9 mouse cellular contexts compared by ENCODE assay signal in genomic region chr11:102096446-102096845, GRCm38 (mm10). TPM values are rescaled to one million over a fixed set of nuclear protein-coding genes. Genes with fewer than 3 reads are reported as not detected.
DNase-seq lines count a peak whose midpoint lies in the region; ATAC-seq lines count a peak whose summit lies in the region.
"Had no signal": no experiment of that assay in that cellular context is flagged by ENCODE, and none has a peak within 500 bp of the region (broad histone marks: within the 10 kb centered on the region; RNA-seq: fewer than 3 reads in every experiment).

No protein-coding gene starts in this region.

- H3K36me3 ChIP-seq in heart, embryonic 13.5 days = no peaks in the 10 kb centered on the region
- H3K36me3 ChIP-seq in embryonic facial prominence, embryonic 11.5 days (replicated peaks; ENCODE audit: control insufficient read depth, insufficient read depth, low read depth, low read length) = no peaks in the 10 kb centered on the region
- H3K36me3 ChIP-seq in hindbrain, embryonic 16.5 days (ENCODE audit: control insufficient read depth, insufficient read depth, low read length) = no peaks in the 10 kb centered on the region
- H3K36me3 ChIP-seq in midbrain, embryonic 11.5 days (ENCODE audit: control insufficient read depth, insufficient read depth, low read length) = no peaks in the 10 kb centered on the region

- H3K4me2 ChIP-seq in heart, embryonic 13.5 days = peak overlapping the region; percentile 68
- peak overlapping the region; percentile 48 for H3K4me2 ChIP-seq in embryonic facial prominence, embryonic 11.5 days (ENCODE audit: low read depth, low read length)
- H3K4me2 ChIP-seq in hindbrain, embryonic 16.5 days (ENCODE audit: low read length) = peak overlapping the region; percentile 55
- H3K4me2 ChIP-seq in midbrain, embryonic 11.5 days = peak overlapping the region; percentile 42

- no peak overlapping the region for H3K27ac ChIP-seq in heart, embryonic 13.5 days (replicated peaks)
- no peak overlapping the region for H3K27ac ChIP-seq in embryonic facial prominence, embryonic 11.5 days (replicated peaks; ENCODE audit: low read depth, low read length)
- no peak overlapping the region for H3K27ac ChIP-seq in hindbrain, embryonic 16.5 days (ENCODE audit: low read depth, low read length)
- H3K27ac ChIP-seq in midbrain, embryonic 11.5 days (ENCODE audit: low read depth, low read length) = no peak overlapping the region

- peaks cover 39% of the 10 kb centered on the region for H3K27me3 ChIP-seq in heart, embryonic 13.5 days (replicated peaks)
- no peaks in the 10 kb centered on the region for H3K27me3 ChIP-seq in embryonic facial prominence, embryonic 11.5 days (ENCODE audit: control insufficient read depth, insufficient read depth, low read length)
- no peaks in the 10 kb centered on the region; the same call in 1 of the 2 replicates for H3K27me3 ChIP-seq in hindbrain, embryonic 16.5 days (replicated peaks; ENCODE audit: control insufficient read depth, insufficient read depth, low read length)
- H3K27me3 ChIP-seq in midbrain, embryonic 11.5 days (ENCODE audit: control insufficient read depth, insufficient read depth, low read length) = no peaks in the 10 kb centered on the region

- intact Hi-C loops in heart, postnatal 36 days (cut with DNase I) = loop anchor here (2.0 kb wide), 1 partner anchor 36 kb away; no protein-coding TSS in a partner anchor

- WGBS in heart, embryonic 13.5 days = 61% methylated on average over 5 of the region's 5 CpGs
- 74% methylated on average over 5 of the region's 5 CpGs for WGBS in embryonic facial prominence, embryonic 11.5 days
- 73% methylated on average over 5 of the region's 5 CpGs for WGBS in hindbrain, embryonic 16.5 days
- WGBS in midbrain, embryonic 11.5 days = 71% methylated on average over 5 of the region's 5 CpGs

- no peaks in the 10 kb centered on the region for H3K9me3 ChIP-seq in heart, embryonic 13.5 days
- no peaks in the 10 kb centered on the region for H3K9me3 ChIP-seq in embryonic facial prominence, embryonic 11.5 days (replicated peaks; ENCODE audit: control insufficient read depth, low read length)
- H3K9me3 ChIP-seq in hindbrain, embryonic 16.5 days (ENCODE audit: control insufficient read depth, low read length) = no peaks in the 10 kb centered on the region
- H3K9me3 ChIP-seq in midbrain, embryonic 11.5 days (ENCODE audit: control insufficient read depth, low read length) = no peaks in the 10 kb centered on the region

- peaks cover 27% of the 10 kb centered on the region for H3K4me1 ChIP-seq in heart, embryonic 13.5 days
- H3K4me1 ChIP-seq in embryonic facial prominence, embryonic 11.5 days (ENCODE audit: control insufficient read depth, insufficient read depth, low read length) = no peaks in the 10 kb centered on the region
- peaks cover 2% of the 10 kb centered on the region for H3K4me1 ChIP-seq in hindbrain, embryonic 16.5 days (ENCODE audit: control insufficient read depth, insufficient read depth, low read depth, low read length)
- H3K4me1 ChIP-seq in midbrain, embryonic 11.5 days (ENCODE audit: control insufficient read depth, insufficient read depth, low read length) = peaks cover 2% of the 10 kb centered on the region; the same call in 1 of the 2 replicates

- no peak for ATAC-seq in heart, embryonic 13.5 days (ENCODE audit: extremely low read depth, insufficient number of reproducible peaks, low FRiP score, low TSS enrichment)
- ATAC-seq in embryonic facial prominence, embryonic 11.5 days (replicated peaks; ENCODE audit: insufficient number of reproducible peaks, low FRiP score, low TSS enrichment, low read depth) = no peak; the same call in 1 of the 2 replicates
- ATAC-seq in hindbrain, embryonic 16.5 days = no peak
- ATAC-seq in midbrain, embryonic 11.5 days (ENCODE audit: low FRiP score) = peak; percentile 22; the same call in 1 of the 2 replicates

- no peak for DNase-seq in heart, postnatal 36 days
- no peak for DNase-seq in embryonic facial prominence, embryonic 11.5 days (ENCODE audit: low spot score)
- DNase-seq in midbrain, embryonic 11.5 days (ENCODE audit: low spot score, missing footprints) = no peak
- DNase-seq in adrenal gland, postnatal 10 days = no peak
- DNase-seq in left cerebral cortex, adult 11 months (ENCODE audit: low spot score) = no peak
- DNase-seq in kidney, postnatal 36 days = no peak

- 0 out of 2 replicates have a peak overlapping the region, but pooled peaks have one; percentile 50 for H3K9ac ChIP-seq in heart, embryonic 13.5 days
- peak overlapping the region; percentile 34; the same call in 1 of the 2 replicates for H3K9ac ChIP-seq in embryonic facial prominence, embryonic 11.5 days (replicated peaks; ENCODE audit: low read length)
- peak overlapping the region; percentile 51; the same call in 1 of the 2 replicates for H3K9ac ChIP-seq in hindbrain, embryonic 16.5 days (ENCODE audit: low read depth, low read length)
- no peak overlapping the region for H3K9ac ChIP-seq in midbrain, embryonic 11.5 days (ENCODE audit: low read length)

- peak overlapping the region; percentile 36 for H3K4me3 ChIP-seq in heart, embryonic 13.5 days
- no peak overlapping the region for H3K4me3 ChIP-seq in embryonic facial prominence, embryonic 11.5 days (ENCODE audit: low read depth, low read length)
- no peak overlapping the region for H3K4me3 ChIP-seq in hindbrain, embryonic 16.5 days (ENCODE audit: low read length)
- H3K4me3 ChIP-seq in midbrain, embryonic 11.5 days (ENCODE audit: low read depth, low read length) = no peak overlapping the region

RNA-seq across cellular contexts. Expression of gene Ppy, which starts 4.7 kb away (rescaled TPM):
- polyA plus RNA-seq in heart, embryonic 13.5 days (2015; fragmentation: Nextera tagmentation; extraction: Ambion mirVana) = not detected in 2 replicates
- not detected for total RNA-seq in heart, postnatal 36 days (2021)
- not detected in 2 replicates for polyA plus RNA-seq in embryonic facial prominence, embryonic 11.5 days (2014; fragmentation: Nextera tagmentation; extraction: Ambion mirVana)
- polyA plus RNA-seq in hindbrain, embryonic 16.5 days (2015; fragmentation: Nextera tagmentation; extraction: Ambion mirVana) = not detected in 2 replicates
- not detected in 2 replicates for polyA plus RNA-seq in midbrain, embryonic 11.5 days (2014; fragmentation: Nextera tagmentation; extraction: Ambion mirVana)
- not detected for total RNA-seq in adrenal gland, postnatal 10 days (2021)
- total RNA-seq: adrenal gland, postnatal 25 days had no signal

RNA-seq across cellular contexts. Expression of gene Mpp2, which starts 8.1 kb away (rescaled TPM):
- 10.6 and 11.0 TPM in 2 replicates for polyA plus RNA-seq in heart, embryonic 13.5 days (2015; fragmentation: Nextera tagmentation; extraction: Ambion mirVana)
- 1 to 10 TPM; 2.1 to 3.1 TPM for total RNA-seq in heart, postnatal 36 days (2021)
- polyA plus RNA-seq in embryonic facial prominence, embryonic 11.5 days (2014; fragmentation: Nextera tagmentation; extraction: Ambion mirVana) = 7.4 and 9.1 TPM in 2 replicates
- 37.6 and 41.1 TPM in 2 replicates for polyA plus RNA-seq in hindbrain, embryonic 16.5 days (2015; fragmentation: Nextera tagmentation; extraction: Ambion mirVana)
- 9.4 and 10.8 TPM in 2 replicates for polyA plus RNA-seq in midbrain, embryonic 11.5 days (2014; fragmentation: Nextera tagmentation; extraction: Ambion mirVana)
- total RNA-seq in adrenal gland, postnatal 10 days (2021) = 10 to 100 TPM in 1 of 2 experiments, 1 to 10 TPM in 1; 8.7 to 10.3 TPM

RNA-seq across cellular contexts. Expression of gene Pyy, which starts 11.2 kb away (rescaled TPM):
- polyA plus RNA-seq in heart, embryonic 13.5 days (2015; fragmentation: Nextera tagmentation; extraction: Ambion mirVana) = 1.2 TPM in 1 of 2 replicates, not detected in the other
- total RNA-seq in heart, postnatal 36 days (2021) = not detected
- not detected in 2 replicates for polyA plus RNA-seq in embryonic facial prominence, embryonic 11.5 days (2014; fragmentation: Nextera tagmentation; extraction: Ambion mirVana)
- 3.4 and 3.7 TPM in 2 replicates for polyA plus RNA-seq in hindbrain, embryonic 16.5 days (2015; fragmentation: Nextera tagmentation; extraction: Ambion mirVana)
- polyA plus RNA-seq in midbrain, embryonic 11.5 days (2014; fragmentation: Nextera tagmentation; extraction: Ambion mirVana) = 0.44 TPM in 1 of 2 replicates, not detected in the other
- total RNA-seq in adrenal gland, postnatal 10 days (2021) = not detected
- total RNA-seq: adrenal gland, postnatal 25 days had no signal

RNA-seq across cellular contexts. Expression of gene Nags, which starts 48.9 kb away (rescaled TPM):
- polyA plus RNA-seq in heart, embryonic 13.5 days (2015; fragmentation: Nextera tagmentation; extraction: Ambion mirVana) = 0.33 TPM in 1 of 2 replicates, not detected in the other
- not detected for total RNA-seq in heart, postnatal 36 days (2021)
- polyA plus RNA-seq in embryonic facial prominence, embryonic 11.5 days (2014; fragmentation: Nextera tagmentation; extraction: Ambion mirVana) = not detected in 2 replicates
- polyA plus RNA-seq in hindbrain, embryonic 16.5 days (2015; fragmentation: Nextera tagmentation; extraction: Ambion mirVana) = 0.09 TPM in 1 of 2 replicates, not detected in the other
- not detected in 2 replicates for polyA plus RNA-seq in midbrain, embryonic 11.5 days (2014; fragmentation: Nextera tagmentation; extraction: Ambion mirVana)
- 1 to 10 TPM; 2.4 to 6.6 TPM for total RNA-seq in adrenal gland, postnatal 10 days (2021)

RNA-seq across cellular contexts. Expression of gene Cd300lg, which starts 55.1 kb away (rescaled TPM):
- 2.7 and 2.9 TPM in 2 replicates for polyA plus RNA-seq in heart, embryonic 13.5 days (2015; fragmentation: Nextera tagmentation; extraction: Ambion mirVana)
- 10 to 100 TPM; 68.3 to 69.5 TPM for total RNA-seq in heart, postnatal 36 days (2021)
- polyA plus RNA-seq in embryonic facial prominence, embryonic 11.5 days (2014; fragmentation: Nextera tagmentation; extraction: Ambion mirVana) = 0.17 and 0.32 TPM in 2 replicates
- polyA plus RNA-seq in hindbrain, embryonic 16.5 days (2015; fragmentation: Nextera tagmentation; extraction: Ambion mirVana) = 0.40 and 0.54 TPM in 2 replicates
- polyA plus RNA-seq in midbrain, embryonic 11.5 days (2014; fragmentation: Nextera tagmentation; extraction: Ambion mirVana) = 0.11 and 0.19 TPM in 2 replicates
- 10 to 100 TPM; 44.1 to 53.0 TPM for total RNA-seq in adrenal gland, postnatal 10 days (2021)
